Mouse (Mus musculus) c-Kit-positive CD71-positive TER-119-positive erythroid progenitor cells, embryonic 14.5 days (primary cell): ENCODE measurements around the gene H60c.
"Not testable (repeated sequence)": the region's sequence is repeated elsewhere in the genome, so short reads cannot be mapped to it uniquely, and the experiment has no call there.

Experiments
- DNase-seq: peaks from one replicate; pipeline ENCODE4 v3.0.0-alpha.2; 2013; ENCODE audit warnings: low spot score

H60c gene

GRCm38 (mm10) chr10:3267671-3268070 is at the start of gene H60c:
Gene H60c, minus strand, starts transcription at chr10:3267771.
- no peak for DNase-seq

DNA sequence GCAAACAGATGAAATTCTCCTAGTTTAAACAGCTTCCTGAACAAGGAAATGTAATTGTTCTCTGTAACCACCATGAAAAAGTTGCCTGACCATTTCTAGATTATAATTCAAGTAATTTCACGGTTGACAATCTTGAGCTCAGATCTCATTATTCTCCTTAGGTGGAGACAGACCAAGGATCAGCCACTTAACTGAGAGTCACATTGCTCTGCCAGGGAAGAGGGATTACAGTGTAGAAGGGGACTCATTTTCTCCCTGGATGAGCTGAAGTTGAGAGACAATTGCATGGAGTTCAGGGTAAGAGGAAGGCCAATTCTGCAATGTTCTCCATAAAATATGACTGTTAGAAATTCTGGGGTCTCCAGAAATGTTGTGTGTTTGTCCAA is 41.2 kb upstream of the H60c start:
- DNase-seq, result no peak

DNA sequence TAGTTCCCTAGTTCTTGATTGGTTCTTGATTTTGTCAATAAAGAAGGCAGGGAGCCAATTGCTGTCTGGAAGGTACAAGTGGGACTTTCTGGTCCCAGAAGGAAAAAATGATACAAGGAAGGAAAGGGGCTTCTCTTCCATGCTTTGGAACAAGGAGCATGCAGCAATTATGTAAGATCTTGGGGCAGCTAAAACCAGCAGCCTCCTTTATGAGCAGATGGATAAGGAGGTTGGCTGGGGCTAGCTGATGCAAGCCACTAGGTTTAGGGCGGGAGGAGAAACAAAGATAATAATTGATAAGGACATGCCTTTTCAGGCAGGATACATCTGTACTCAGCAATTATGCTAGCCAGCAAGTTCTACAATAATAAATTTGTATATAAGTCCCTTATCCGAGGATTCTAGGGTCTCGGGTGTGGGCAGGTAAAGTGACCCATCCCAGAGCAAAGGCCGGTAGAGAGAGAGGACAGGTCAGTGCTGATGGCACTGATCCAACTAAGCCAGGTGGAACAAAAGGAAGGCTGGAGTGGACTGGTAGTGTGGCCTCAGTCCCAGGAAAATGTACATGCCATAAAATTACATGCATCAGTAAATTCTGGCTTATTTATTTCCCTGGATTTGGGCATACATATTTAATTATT is 40.7 kb upstream of the H60c start:
- no peak for DNase-seq

DNA sequence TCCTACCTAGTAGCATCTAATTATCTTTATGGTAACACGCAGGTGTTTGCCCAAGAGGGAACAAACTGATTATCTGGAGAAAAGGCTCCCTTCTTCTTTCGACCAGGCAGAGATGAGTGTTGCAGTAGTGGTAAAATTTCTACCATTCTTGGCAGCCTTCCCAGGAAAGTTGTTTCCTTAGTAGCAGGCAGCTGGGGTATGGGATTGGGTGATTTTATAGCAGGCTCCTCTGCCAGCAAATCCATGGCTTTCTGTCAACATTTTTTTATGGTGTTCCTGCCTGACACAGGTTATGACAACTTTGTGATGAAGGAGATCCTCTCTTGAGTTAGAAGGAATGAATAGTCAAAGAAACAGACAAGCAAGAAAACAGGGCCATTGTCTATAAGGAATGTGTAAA is 40.2 kb upstream of the H60c start:
- no peak for DNase-seq

GRCm38 (mm10) chr10:3293969-3294368 is 26.4 kb upstream of the H60c start:
- DNase-seq, result no peak

DNA sequence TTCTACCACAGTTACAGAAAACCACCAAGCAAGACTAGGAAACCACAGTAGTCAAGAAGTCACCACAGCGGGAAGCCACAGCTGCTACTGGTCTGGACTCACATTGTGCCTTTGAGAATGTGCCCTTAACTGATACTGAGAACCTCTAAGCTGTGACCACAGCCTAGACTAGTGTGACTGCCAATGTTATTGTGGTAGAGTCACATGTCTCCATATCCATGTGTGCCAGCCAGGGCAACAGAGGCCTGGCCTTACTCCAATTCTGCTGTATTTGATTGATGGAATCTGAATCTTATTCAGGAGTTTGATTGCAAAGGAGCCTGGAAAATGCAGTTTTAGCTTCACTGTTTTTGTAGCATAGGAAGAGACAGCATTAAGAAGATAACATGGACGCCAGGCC is 13.5 kb upstream of the H60c start:
- DNase-seq, result no peak

- no peak for DNase-seq
Measured at GRCm38 (mm10) chr10:3274065-3274464, 6.5 kb upstream of the H60c start.

DNA sequence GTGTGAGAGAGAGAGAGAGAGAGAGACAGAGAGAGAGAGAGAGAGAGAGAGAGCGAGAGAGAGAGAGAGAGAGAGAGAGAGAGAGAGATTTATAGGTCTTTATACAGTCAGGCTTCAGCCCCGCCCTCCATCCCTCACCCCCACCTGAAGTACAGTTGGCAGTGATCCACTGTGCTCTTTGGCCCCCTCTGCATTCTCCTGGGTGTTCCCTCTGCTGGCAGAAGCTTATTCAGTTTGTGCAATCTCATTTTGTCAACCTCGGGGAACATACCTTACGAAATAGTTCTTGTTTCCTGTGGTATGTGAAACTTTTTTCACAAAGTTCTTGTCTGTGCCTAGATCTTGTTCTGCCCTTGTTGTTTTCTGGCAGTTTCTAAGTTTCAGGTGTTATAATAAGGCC is 3.5 kb upstream of the H60c start:
- no peak for DNase-seq

DNA sequence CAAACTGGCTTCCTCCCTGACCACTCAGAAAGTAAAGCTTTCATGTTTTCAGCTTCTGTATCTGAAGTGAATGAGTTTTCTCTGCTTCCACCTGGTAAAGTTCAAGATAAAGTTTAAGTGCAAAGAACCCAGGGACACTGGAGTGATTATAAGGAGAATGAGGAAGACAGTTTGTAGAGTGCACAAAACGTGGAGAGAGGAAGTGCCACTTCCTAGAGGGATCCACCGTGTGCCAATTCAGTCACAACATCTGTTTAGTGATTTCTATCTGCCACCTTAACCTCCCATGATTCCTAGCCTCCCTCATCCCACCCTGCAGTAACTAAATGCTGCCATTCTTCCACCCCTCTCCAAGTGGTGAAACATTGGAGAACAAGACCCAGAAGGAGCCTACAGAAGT is 842 bp downstream of the H60c start:
- no peak for DNase-seq

- no peak for DNase-seq
Measured at GRCm38 (mm10) chr10:3262784-3263183, 4.8 kb downstream of the H60c start.

GRCm38 (mm10) chr10:3257391-3257790 is 10.2 kb downstream of the H60c start:
- DNase-seq, result no peak

GRCm38 (mm10) chr10:3238436-3238835 is 29.1 kb downstream of the H60c start:
- not testable (repeated sequence) for DNase-seq

- no peak for DNase-seq
Measured at GRCm38 (mm10) chr10:3236638-3237270, 30.8 kb downstream of the H60c start.

DNA sequence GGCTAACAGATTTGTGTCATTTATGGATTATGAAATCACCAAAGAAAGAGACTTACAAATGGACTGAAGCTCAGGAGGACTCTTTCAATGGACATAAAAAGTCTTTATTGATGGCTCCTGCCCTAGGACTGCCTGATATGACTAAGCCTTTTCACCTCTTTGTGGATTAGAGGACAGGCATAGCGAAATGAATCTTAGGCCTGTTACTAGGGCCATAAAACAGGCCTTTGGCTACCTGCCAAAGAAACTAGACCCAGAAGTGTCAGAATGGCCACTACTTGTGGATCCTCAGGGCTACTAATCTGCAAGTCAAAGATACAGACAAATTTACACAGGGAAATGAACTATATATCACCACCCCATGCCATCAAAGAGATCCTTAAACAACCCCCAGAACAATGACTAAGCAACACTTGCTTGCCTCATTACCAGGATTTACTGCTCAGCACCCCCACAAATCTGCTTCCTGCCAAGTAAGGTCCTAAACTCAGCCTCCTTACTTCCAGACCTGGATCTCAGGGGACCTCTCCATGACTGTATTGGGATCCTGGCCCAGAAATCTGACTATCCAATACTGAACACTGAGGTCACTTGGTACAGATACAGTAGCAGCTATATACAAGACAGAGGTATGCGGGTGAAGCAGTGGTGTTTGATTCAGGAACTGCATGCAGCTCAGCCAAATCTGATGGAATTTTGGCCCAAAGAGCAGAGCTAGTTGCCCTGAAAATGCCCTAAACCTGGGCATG is 39.0 kb downstream of the H60c start:
- DNase-seq, result no peak
